Mouse (Mus musculus): ENCODE results near the gene Surf1. TPM values are rescaled to one million over a fixed set of nuclear protein-coding genes. Genes with fewer than 3 reads are reported as not detected.

Surf1 gene
- polyA plus RNA-seq, 1 experiment from 2014 or later, result 59.7 TPM

- H3K4me1 ChIP-seq (ENCODE audit: insufficient read depth, low read depth, low read length), result peaks cover 15% of the 10 kb centered on the region; the same call in 1 of the 2 replicates
- no peak overlapping the region for H3K4me3 ChIP-seq (ENCODE audit: low read depth, low read length)
- H3K9me3 ChIP-seq (ENCODE audit: low read length), result no peaks in the 10 kb centered on the region
- 33% methylated on average over 1 of the region's 1 CpGs for WGBS
- H3K27ac ChIP-seq (ENCODE audit: low read length), result no peak overlapping the region
- TF ChIP-seq EP300 (IDR thresholded peaks at IDR 0.05), result no peak
- TF ChIP-seq CTCF (IDR thresholded peaks at IDR 0.05), result peak; percentile 87
- peaks cover 16% of the 10 kb centered on the region; the same call in 1 of the 2 replicates for H3K36me3 ChIP-seq (ENCODE audit: insufficient read depth, low read length)
- H3K4me2 ChIP-seq (replicated peaks; ENCODE audit: low read depth, low read length), result no peak overlapping the region
- DNase-seq (ENCODE audit: low spot score) (peak; percentile 87), ATAC-seq (no peak)
- no peak overlapping the region for H3K9ac ChIP-seq (replicated peaks; ENCODE audit: low read depth)
- no peaks in the 10 kb centered on the region for H3K27me3 ChIP-seq (replicated peaks; ENCODE audit: insufficient read depth, low read length)
Measured at GRCm38 (mm10) chr2:26930390-26930789, 14.1 kb upstream of the Surf1 start.

GRCm38 (mm10) chr2:26927745-26928476 lies 11.6 kb upstream of the Surf1 start:
- Histone ChIP-seq H3K36me3 (ENCODE audit: insufficient read depth, low read length) (peaks cover 33% of the 10 kb centered on the region), H3K27ac (ENCODE audit: low read length) (no peak overlapping the region), H3K4me2 (replicated peaks; ENCODE audit: low read depth, low read length) (no peak overlapping the region), H3K27me3 (replicated peaks; ENCODE audit: insufficient read depth, low read length) (no peaks in the 10 kb centered on the region), H3K4me1 (ENCODE audit: insufficient read depth, low read depth, low read length) (peaks cover 15% of the 10 kb centered on the region; the same call in 1 of the 2 replicates), H3K9ac (replicated peaks; ENCODE audit: low read depth) (no peak overlapping the region), H3K9me3 (ENCODE audit: low read length) (no peaks in the 10 kb centered on the region), H3K4me3 (ENCODE audit: low read depth, low read length) (no peak overlapping the region)
- TF ChIP-seq CTCF (IDR thresholded peaks at IDR 0.05) (no peak), EP300 (IDR thresholded peaks at IDR 0.05) (no peak)
- no peak for DNase-seq (ENCODE audit: low spot score)
- ATAC-seq, result no peak
- WGBS, result 87% methylated on average over 6 of the region's 6 CpGs

- peak; percentile 28 for DNase-seq (ENCODE audit: low spot score)
- H3K27me3 ChIP-seq (replicated peaks; ENCODE audit: insufficient read depth, low read length), result no peaks in the 10 kb centered on the region
- no peak overlapping the region for H3K4me2 ChIP-seq (replicated peaks; ENCODE audit: low read depth, low read length)
- WGBS, result 43% methylated on average over 9 of the region's 9 CpGs
- no peak for TF ChIP-seq CTCF (IDR thresholded peaks at IDR 0.05)
- no peak for TF ChIP-seq EP300 (IDR thresholded peaks at IDR 0.05)
- H3K4me1 ChIP-seq (ENCODE audit: insufficient read depth, low read depth, low read length), result peaks cover 7% of the 10 kb centered on the region; the same call in 1 of the 2 replicates
- no peak overlapping the region for H3K27ac ChIP-seq (ENCODE audit: low read length)
- H3K9me3 ChIP-seq (ENCODE audit: low read length), result no peaks in the 10 kb centered on the region
- peaks cover 68% of the 10 kb centered on the region for H3K36me3 ChIP-seq (ENCODE audit: insufficient read depth, low read length)
- peak; percentile 40; the same call in 1 of the 2 replicates for ATAC-seq
- no peak overlapping the region for H3K9ac ChIP-seq (replicated peaks; ENCODE audit: low read depth)
- no peak overlapping the region for H3K4me3 ChIP-seq (ENCODE audit: low read depth, low read length)
Measured at GRCm38 (mm10) chr2:26921784-26922183, 5.5 kb upstream of the Surf1 start.

- Histone ChIP-seq H3K9ac (replicated peaks; ENCODE audit: low read depth) (no peak overlapping the region), H3K4me2 (replicated peaks; ENCODE audit: low read depth, low read length) (no peak overlapping the region), H3K27ac (ENCODE audit: low read length) (no peak overlapping the region), H3K4me3 (ENCODE audit: low read depth, low read length) (no peak overlapping the region), H3K9me3 (ENCODE audit: low read length) (no peaks in the 10 kb centered on the region), H3K36me3 (ENCODE audit: insufficient read depth, low read length) (peaks cover 56% of the 10 kb centered on the region), H3K4me1 (ENCODE audit: insufficient read depth, low read depth, low read length) (peaks cover 14% of the 10 kb centered on the region), H3K27me3 (replicated peaks; ENCODE audit: insufficient read depth, low read length) (no peaks in the 10 kb centered on the region)
- WGBS, result 84% methylated on average over 6 of the region's 6 CpGs
- ATAC-seq, result no peak
- TF ChIP-seq CTCF (IDR thresholded peaks at IDR 0.05), result no peak
- no peak for TF ChIP-seq EP300 (IDR thresholded peaks at IDR 0.05)
- no peak for DNase-seq (ENCODE audit: low spot score)
Measured at GRCm38 (mm10) chr2:26920190-26920855, 4.0 kb upstream of the Surf1 start.

GRCm38 (mm10) chr2:26919684-26920083 lies 3.4 kb upstream of the Surf1 start:
- Histone ChIP-seq H3K27me3 (replicated peaks; ENCODE audit: insufficient read depth, low read length) (no peaks in the 10 kb centered on the region), H3K4me3 (ENCODE audit: low read depth, low read length) (no peak overlapping the region), H3K9me3 (ENCODE audit: low read length) (no peaks in the 10 kb centered on the region), H3K36me3 (ENCODE audit: insufficient read depth, low read length) (peaks cover 52% of the 10 kb centered on the region), H3K27ac (ENCODE audit: low read length) (no peak overlapping the region), H3K4me1 (ENCODE audit: insufficient read depth, low read depth, low read length) (peaks cover 16% of the 10 kb centered on the region), H3K9ac (replicated peaks; ENCODE audit: low read depth) (no peak overlapping the region), H3K4me2 (replicated peaks; ENCODE audit: low read depth, low read length) (no peak overlapping the region)
- 78% methylated on average over 3 of the region's 3 CpGs for WGBS
- no peak for ATAC-seq
- DNase-seq (ENCODE audit: low spot score), result no peak
- TF ChIP-seq EP300 (IDR thresholded peaks at IDR 0.05) (no peak), CTCF (IDR thresholded peaks at IDR 0.05) (no peak)

GRCm38 (mm10) chr2:26916738-26917137 lies 408 bp upstream of the Surf1 start:
- Histone ChIP-seq H3K4me2 (replicated peaks; ENCODE audit: low read depth, low read length) (peak overlapping the region; percentile 97), H3K4me3 (ENCODE audit: low read depth, low read length) (peak overlapping the region; percentile 71), H3K4me1 (ENCODE audit: insufficient read depth, low read depth, low read length) (peaks cover 16% of the 10 kb centered on the region), H3K27me3 (replicated peaks; ENCODE audit: insufficient read depth, low read length) (no peaks in the 10 kb centered on the region), H3K27ac (ENCODE audit: low read length) (peak overlapping the region; percentile 83), H3K36me3 (ENCODE audit: insufficient read depth, low read length) (peaks cover 43% of the 10 kb centered on the region), H3K9ac (replicated peaks; ENCODE audit: low read depth) (peak overlapping the region; percentile 94), H3K9me3 (ENCODE audit: low read length) (no peaks in the 10 kb centered on the region)
- TF ChIP-seq EP300 (IDR thresholded peaks at IDR 0.05) (no peak), CTCF (IDR thresholded peaks at IDR 0.05) (no peak)
- 2% methylated on average over 13 of the region's 13 CpGs for WGBS
- DNase-seq (ENCODE audit: low spot score) (no peak), ATAC-seq (peak; percentile 15)
